Mouse (Mus musculus) B cell, adult 62 days (primary cell): ENCODE results near the gene Ddx17. TPM values are rescaled to one million over a fixed set of nuclear protein-coding genes. Genes with fewer than 3 reads are reported as not detected.

Source experiments
- total RNA-seq: library from RNA; stranded (reverse); gene quantifications from 4 replicates; pipeline ENCODE4 v1.2.4, GENCODE M21; 2023

Gene Ddx17
- total RNA-seq = 407 to 417 TPM (median 412 TPM) in 4 replicates

GRCm38 (mm10) chr15:79546410-79547288 lies at the start of gene Ddx17:
Gene Ddx17 (minus strand): TSS chr15:79546741.

GRCm38 (mm10) chr15:79516171-79517096 lies 30.1 kb downstream of the Ddx17 start, which contains the start of gene Kdelr3:
Gene Kdelr3 (plus strand): TSS chr15:79516411.

DNA sequence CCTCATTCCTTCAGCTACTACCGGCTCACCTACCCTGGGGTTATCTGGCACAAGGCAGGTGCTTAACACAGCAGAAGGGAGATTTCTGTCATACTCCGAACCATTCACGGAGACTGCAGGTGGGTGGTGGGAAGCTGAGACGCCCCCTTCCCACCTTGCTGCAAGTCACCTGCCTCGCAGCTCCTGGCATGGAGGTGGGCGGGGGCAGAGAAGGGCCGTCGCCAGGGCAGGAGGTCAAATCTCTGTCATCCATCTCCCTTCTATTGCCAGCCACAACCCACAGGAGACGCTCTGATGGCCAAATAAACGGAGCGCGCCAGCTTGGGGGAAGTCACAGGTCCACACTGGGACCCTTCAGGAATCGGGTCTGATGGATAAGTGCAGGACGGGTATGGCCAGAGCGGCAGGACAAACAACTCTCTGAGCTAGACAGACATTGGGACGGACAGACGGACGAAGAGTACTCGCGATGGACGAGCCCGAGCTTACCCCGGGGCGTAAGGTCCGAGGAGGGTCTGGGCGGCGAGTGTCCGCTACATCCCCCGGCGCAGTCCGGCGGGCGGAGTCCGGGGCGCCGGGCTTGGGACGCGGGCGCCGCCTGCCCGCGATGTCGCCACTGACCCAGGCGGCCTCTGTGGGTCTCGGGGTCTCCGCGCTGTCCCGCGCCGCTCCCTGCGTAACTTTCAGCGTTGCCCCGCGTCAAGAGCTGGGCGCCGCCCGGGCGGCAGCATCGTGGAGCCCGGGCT lies 41.7 kb downstream of the Ddx17 start, which contains the start of gene Kcnj4:
TSS of gene Kcnj4 (minus strand) at position 535 of the 746 bp plus-strand sequence.

Other genes with a start within 250 kb of the Ddx17 start
- gene Pla2g6, start 218.4 kb downstream of the Ddx17 start, total RNA-seq = 13.4 to 16.9 TPM (median 15.6 TPM) in 4 replicates
- gene Maff, start 200.1 kb downstream of the Ddx17 start, total RNA-seq = 91.7 to 120 TPM (median 98.1 TPM) in 4 replicates
- 36.7 to 44.2 TPM (median 38.3 TPM) in 4 replicates for gene Tmem184b, start 143.2 kb downstream of the Ddx17 start, total RNA-seq
- 41.3 to 53.2 TPM (median 43.4 TPM) in 4 replicates for gene Csnk1e, start 91.2 kb downstream of the Ddx17 start, total RNA-seq
- gene Kcnj4, start 41.5 kb downstream of the Ddx17 start, total RNA-seq = not detected in 4 replicates
- gene Kdelr3, start 30.3 kb downstream of the Ddx17 start, total RNA-seq = not detected in 4 replicates
- gene Dmc1, start 58.4 kb upstream of the Ddx17 start, total RNA-seq = not detected in 4 replicates
- 2.7 to 4.3 TPM (median 3.5 TPM) in 4 replicates for gene Fam227a, start 112.2 kb upstream of the Ddx17 start, total RNA-seq
- 3.6 to 8.9 TPM (median 7.2 TPM) in 4 replicates for gene Cby1, start 112.5 kb upstream of the Ddx17 start, total RNA-seq
- gene Tomm22, start 124.1 kb upstream of the Ddx17 start, total RNA-seq = 83.6 to 101 TPM (median 99.6 TPM) in 4 replicates
- 26.2 to 28.8 TPM (median 26.8 TPM) in 4 replicates for gene Josd1, start 141.2 kb upstream of the Ddx17 start, total RNA-seq
- gene Gtpbp1, start 144.1 kb upstream of the Ddx17 start, total RNA-seq = 67.7 to 76.0 TPM (median 68.7 TPM) in 4 replicates
- gene Sun2, start 195.8 kb upstream of the Ddx17 start, total RNA-seq = 456 to 501 TPM (median 488 TPM) in 4 replicates
- 7.5 to 9.0 TPM (median 8.6 TPM) in 4 replicates for gene Dnal4, start 231.1 kb upstream of the Ddx17 start, total RNA-seq